Mouse (Mus musculus) stomach, embryonic 14.5 days (tissue): Measurements from ENCODE around the gene Banp. TPM values are rescaled to one million over a fixed set of nuclear protein-coding genes. Genes with fewer than 3 reads are reported as not detected.

ENCODE experiments used
- ATAC-seq: fragments of 200-750 bp; cut with Nextera tagmentation; 2 replicates; pipeline ENCODE4 v1.8.0; 2017; ENCODE audit warnings: low read depth, moderate TSS enrichment; ENCODE audit not compliant: insufficient number of reproducible peaks, insufficient read depth, low FRiP score
- H3K27ac ChIP-seq: fragments of 300-500 bp; sonication (generic); 2 replicates; pipeline ENCODE4 v1.5.1; 2014; ENCODE audit warnings: mild to moderate bottlenecking, low read length, moderate library complexity, mixed read lengths
- H3K27me3 ChIP-seq: fragments of 300-500 bp; sonication (generic); 2 replicates; pipeline ENCODE4 v1.6.1; 2014; ENCODE audit warnings: low read length, control low read depth, mixed read lengths; ENCODE audit not compliant: control insufficient read depth, insufficient read depth
- H3K36me3 ChIP-seq: fragments of 300-500 bp; sonication (generic); 2 replicates; pipeline ENCODE4 v1.6.1; 2014; ENCODE audit warnings: mild to moderate bottlenecking, control low read depth, low read length, moderate library complexity, mixed read lengths; ENCODE audit not compliant: control insufficient read depth, insufficient read depth
- H3K4me1 ChIP-seq: fragments of 300-500 bp; sonication (generic); 2 replicates; pipeline ENCODE4 v1.6.1; 2014; ENCODE audit warnings: low read length, control low read depth, mixed read lengths; ENCODE audit not compliant: control insufficient read depth, insufficient read depth
- H3K4me2 ChIP-seq: fragments of 300-500 bp; sonication (generic); replicated peaks from 2 replicates; pipeline ENCODE4 v1.6.1; 2014; ENCODE audit warnings: low read depth, low read length, control low read depth
- H3K4me3 ChIP-seq: fragments of 300-500 bp; sonication (generic); 2 replicates; pipeline ENCODE4 v1.5.1; 2014; ENCODE audit warnings: low read depth, low read length, control low read depth
- H3K9ac ChIP-seq: fragments of 300-500 bp; sonication (generic); replicated peaks from 2 replicates; pipeline ENCODE4 v1.6.1; 2014; ENCODE audit warnings: low read depth, mild to moderate bottlenecking, control low read depth, low read length, moderate library complexity, mixed read lengths
- H3K9me3 ChIP-seq: fragments of 300-500 bp; sonication (generic); 2 replicates; pipeline ENCODE4 v1.6.1; 2016; ENCODE audit warnings: low read depth, low read length, control low read depth; ENCODE audit not compliant: control insufficient read depth
- WGBS: fragments of 180-500 bp; shearing (Covaris S2); extraction: QIAGEN DNeasy Blood & Tissue Kit; methylation state at CpG from one replicate; pipeline ENCODE4 v1.1.7; 2014; 5-methylcytosine and 5-hydroxymethylcytosine counted together
- polyA plus RNA-seq: library from polyadenylated mRNA; unstranded; fragments of >200 nt; fragmentation: Nextera tagmentation; extraction: Ambion mirVana; gene quantifications from 2 replicates; pipeline ENCODE4 v1.2.1, GENCODE M21; 2014

The Banp gene
- polyA plus RNA-seq, 1 experiment from 2014 or later = 42.4 TPM

- 86% methylated on average over 7 of the region's 7 CpGs for WGBS
- Histone ChIP-seq H3K4me3 (no peak overlapping the region), H3K9ac (no peak overlapping the region), H3K4me2 (no peak overlapping the region), H3K36me3 (no peaks in the 10 kb centered on the region), H3K27me3 (no peaks in the 10 kb centered on the region), H3K9me3 (no peaks in the 10 kb centered on the region), H3K27ac (no peak overlapping the region), H3K4me1 (no peaks in the 10 kb centered on the region)
- ATAC-seq = no peak
These were observed 18.0 kb upstream of the Banp start for GRCm38 (mm10) chr8:121931571-121931970.

- H3K4me1 ChIP-seq = no peaks in the 10 kb centered on the region
- no peaks in the 10 kb centered on the region for H3K36me3 ChIP-seq
- no peak overlapping the region for H3K4me2 ChIP-seq
- H3K27me3 ChIP-seq = no peaks in the 10 kb centered on the region
- no peak overlapping the region for H3K9ac ChIP-seq
- ATAC-seq = no peak
- no peak overlapping the region for H3K4me3 ChIP-seq
- 78% methylated on average over 12 of the region's 12 CpGs for WGBS
- H3K9me3 ChIP-seq = no peaks in the 10 kb centered on the region
- H3K27ac ChIP-seq = no peak overlapping the region
These were observed 17.4 kb upstream of the Banp start for GRCm38 (mm10) chr8:121932026-121932667.

- no peaks in the 10 kb centered on the region for H3K27me3 ChIP-seq
- H3K27ac ChIP-seq = no peak overlapping the region
- H3K9me3 ChIP-seq = no peaks in the 10 kb centered on the region
- H3K36me3 ChIP-seq = no peaks in the 10 kb centered on the region
- no peak overlapping the region for H3K9ac ChIP-seq
- no peak overlapping the region for H3K4me2 ChIP-seq
- no peaks in the 10 kb centered on the region for H3K4me1 ChIP-seq
- no peak for ATAC-seq
- 83% methylated on average over 14 of the region's 14 CpGs for WGBS
- H3K4me3 ChIP-seq = no peak overlapping the region
These were observed 16.7 kb upstream of the Banp start for GRCm38 (mm10) chr8:121932668-121933520.

- Histone ChIP-seq H3K9me3 (no peaks in the 10 kb centered on the region), H3K4me2 (no peak overlapping the region), H3K36me3 (no peaks in the 10 kb centered on the region), H3K27me3 (no peaks in the 10 kb centered on the region), H3K27ac (no peak overlapping the region), H3K9ac (no peak overlapping the region), H3K4me1 (no peaks in the 10 kb centered on the region), H3K4me3 (no peak overlapping the region)
- ATAC-seq = no peak
- WGBS = 40% methylated on average over 4 of the region's 4 CpGs
These were observed 15.0 kb upstream of the Banp start for GRCm38 (mm10) chr8:121934506-121934905.

GRCm38 (mm10) chr8:121934923-121935322 lies 14.6 kb upstream of the Banp start:
- Histone ChIP-seq H3K27me3 (no peaks in the 10 kb centered on the region), H3K4me1 (no peaks in the 10 kb centered on the region), H3K27ac (no peak overlapping the region), H3K9ac (no peak overlapping the region), H3K36me3 (no peaks in the 10 kb centered on the region), H3K4me3 (no peak overlapping the region), H3K4me2 (no peak overlapping the region), H3K9me3 (no peaks in the 10 kb centered on the region)
- ATAC-seq = no peak

GRCm38 (mm10) chr8:121935341-121936294 lies 13.9 kb upstream of the Banp start:
- peak; percentile 47; the same call in 1 of the 2 replicates for ATAC-seq

GRCm38 (mm10) chr8:121936391-121936790 lies 13.2 kb upstream of the Banp start:
- Histone ChIP-seq H3K36me3 (no peaks in the 10 kb centered on the region), H3K9me3 (no peaks in the 10 kb centered on the region), H3K4me1 (no peaks in the 10 kb centered on the region), H3K4me2 (no peak overlapping the region), H3K27me3 (no peaks in the 10 kb centered on the region), H3K9ac (no peak overlapping the region), H3K4me3 (no peak overlapping the region), H3K27ac (no peak overlapping the region)
- WGBS = 47% methylated on average over 14 of the region's 14 CpGs
- ATAC-seq = no peak

More at GRCm38 (mm10) chr8:121935341-121936294, 13.9 kb upstream of the Banp start:
- Histone ChIP-seq H3K9me3 (no peaks in the 10 kb centered on the region), H3K27me3 (no peaks in the 10 kb centered on the region), H3K4me1 (no peaks in the 10 kb centered on the region), H3K36me3 (no peaks in the 10 kb centered on the region), H3K27ac (no peak overlapping the region), H3K9ac (no peak overlapping the region), H3K4me3 (no peak overlapping the region), H3K4me2 (no peak overlapping the region)
- WGBS = 52% methylated on average over 12 of the region's 12 CpGs

GRCm38 (mm10) chr8:121938732-121939131 lies 10.8 kb upstream of the Banp start:
- no peak for ATAC-seq
- Histone ChIP-seq H3K27me3 (no peaks in the 10 kb centered on the region), H3K9ac (no peak overlapping the region), H3K9me3 (no peaks in the 10 kb centered on the region), H3K4me2 (no peak overlapping the region), H3K36me3 (no peaks in the 10 kb centered on the region), H3K27ac (no peak overlapping the region), H3K4me3 (no peak overlapping the region), H3K4me1 (no peaks in the 10 kb centered on the region)
- 80% methylated on average over 7 of the region's 7 CpGs for WGBS
